Mouse (Mus musculus) cerebellum, adult 2 months (tissue): ENCODE measurements around the gene Pear1.

Experiments used
- CTCF ChIP-seq: fragments of 200-500 bp; IDR thresholded peaks from 2 replicates; pipeline ENCODE4 v1.5.1; 2011; ENCODE audit warnings: low read depth, mild to moderate bottlenecking, control low read depth, low read length, moderate library complexity, borderline replicate concordance; ENCODE audit not compliant: insufficient read depth
- POLR2A ChIP-seq: fragments of 200-500 bp; IDR thresholded peaks from 2 replicates; pipeline ENCODE4 v1.6.1; 2011; ENCODE audit warnings: low read length, control low read depth, borderline replicate concordance; ENCODE audit not compliant: insufficient read depth

- TF ChIP-seq CTCF, result peak; percentile 82
- TF ChIP-seq POLR2A, result no peak
Measured at GRCm38 (mm10) chr3:87838622-87839021, 14.5 kb upstream of the Pear1 start.
